Mouse (Mus musculus) megakaryocyte, embryonic 14.5 days (primary cell): ENCODE data around the gene Bfsp2.

Experiments
- FLI1 ChIP-seq: IDR thresholded peaks from 2 replicates; pipeline ENCODE4 v1.6.1; 2012; ENCODE audit warnings: low read length, inconsistent platforms, mixed read lengths
- GATA1 ChIP-seq: IDR thresholded peaks from 3 replicates; pipeline ENCODE4 v1.6.1; 2012; ENCODE audit warnings: mixed read lengths, low read length, inconsistent platforms, borderline replicate concordance

- no peak for TF ChIP-seq GATA1
- no peak for TF ChIP-seq FLI1
These were observed 14.5 kb downstream of the Bfsp2 start for GRCm38 (mm10) chr9:103465711-103466220.
